Mouse (Mus musculus): ENCODE data around the gene Ly9. TPM values are rescaled to one million over a fixed set of nuclear protein-coding genes. Genes with fewer than 3 reads are reported as not detected.

Gene Ly9
- total and polyA plus RNA-seq, 3 experiments: 43.6 to 68.6 (median 57.8) TPM

- H3K4me2 ChIP-seq (ENCODE audit: insufficient read depth, low read depth, poor library complexity, severe bottlenecking): no peak overlapping the region
- no peak overlapping the region for H3K9ac ChIP-seq (ENCODE audit: insufficient read depth, low read depth)
- H3K9me3 ChIP-seq (replicated peaks; ENCODE audit: low read length): no peaks in the 10 kb centered on the region
- H3K4me3 ChIP-seq (replicated peaks in 1 of 3; ENCODE audit: low read depth in 2 of 3, low read length in 2 of 3, poor library complexity in 1 of 3): no peak overlapping the region
- peak; percentile 12 for DNase-seq (ENCODE audit: extremely low read depth)
- no peaks in the 10 kb centered on the region for H3K79me2 ChIP-seq (replicated peaks; ENCODE audit: control insufficient read depth, extremely low read depth, insufficient read depth, poor library complexity, severe bottlenecking)
- dilution Hi-C loops (cut with MboI; ENCODE audit: extremely low pct_ligation_motif_present, extremely low pct_unique_long_range_greater_than_20kb, low sequenced_read_pairs) (no loop called here), in situ Hi-C loops (cut with MboI; ENCODE audit: low pct_ligation_motif_present, low pct_unique_long_range_greater_than_20kb, low sequenced_read_pairs) (loop anchor here (5.0 kb wide), 1 partner anchor 66 kb away; the partner anchor contains the start of gene Alyref2)
- H3K27me3 ChIP-seq (replicated peaks): no peaks in the 10 kb centered on the region
- TF ChIP-seq MEF2A (IDR thresholded peaks at IDR 0.05; ENCODE audit: borderline replicate concordance, low read depth, low read length) (no peak), MXI1 (IDR thresholded peaks at IDR 0.05; ENCODE audit: low read depth, low read length) (no peak), GABPA (IDR thresholded peaks at IDR 0.05; ENCODE audit: insufficient replicate concordance, low read depth, low read length) (no peak), HCFC1 (IDR thresholded peaks at IDR 0.05; ENCODE audit: low read depth, low read length) (no peak), SMC3 (IDR thresholded peaks at IDR 0.05; ENCODE audit: low read depth, low read length) (peak; percentile 38), SIN3A (IDR thresholded peaks at IDR 0.05; ENCODE audit: low read length) (no peak), RAD21 (IDR thresholded peaks at IDR 0.05; ENCODE audit: low read depth, low read length) (peak; percentile 56), ETS1 (conservative IDR thresholded peaks at IDR 0.05; ENCODE audit: low read depth, low read length) (no peak), MYC (IDR thresholded peaks at IDR 0.05; ENCODE audit: low read depth, low read length) (no peak), ZKSCAN1 (IDR thresholded peaks at IDR 0.05; ENCODE audit: borderline replicate concordance, low read depth, low read length) (no peak), EP300 (IDR thresholded peaks at IDR 0.05; ENCODE audit: low read length) (no peak), CTCF (conservative IDR thresholded peaks at IDR 0.05 in 1 of 2, IDR thresholded peaks at IDR 0.05 in 1 of 2; ENCODE audit: low read depth in 2 of 2, low read length in 2 of 2) (peak in 1 of 2 experiments; percentile 61; a peak in 2 of 4 replicates), BHLHE40 (IDR thresholded peaks at IDR 0.05; ENCODE audit: low read depth, low read length) (no peak), JUND (conservative IDR thresholded peaks at IDR 0.05; ENCODE audit: low read depth, low read length) (no peak), ZNF384 (IDR thresholded peaks at IDR 0.05; ENCODE audit: low read depth, low read length) (no peak), KAT2A (IDR thresholded peaks at IDR 0.05; ENCODE audit: insufficient replicate concordance, low read length) (no peak), ELF1 (IDR thresholded peaks at IDR 0.05; ENCODE audit: low read depth, low read length) (no peak), TCF12 (IDR thresholded peaks at IDR 0.05; ENCODE audit: low read depth, low read length) (no peak), MAFK (IDR thresholded peaks at IDR 0.05; ENCODE audit: insufficient replicate concordance, low read length) (no peak), CHD1 (IDR thresholded peaks at IDR 0.05; ENCODE audit: low read depth, low read length) (no peak), CHD2 (IDR thresholded peaks at IDR 0.05; ENCODE audit: low read length) (no peak)
- no peaks in the 10 kb centered on the region for H3K4me1 ChIP-seq (ENCODE audit: control insufficient read depth in 1 of 2, insufficient read depth in 2 of 2)
- no peak overlapping the region for H3K27ac ChIP-seq (ENCODE audit: insufficient read depth, low read depth)
- H3K36me3 ChIP-seq (replicated peaks in 1 of 2; ENCODE audit: control insufficient read depth in 1 of 2, insufficient read depth in 1 of 2, low read length in 1 of 2): no peaks in the 10 kb centered on the region
Measured at GRCm38 (mm10) chr1:171568436-171568835, 38.8 kb downstream of the Ly9 start.

GRCm38 (mm10) chr1:171566777-171567176 lies 40.4 kb downstream of the Ly9 start:
- no peaks in the 10 kb centered on the region for H3K9me3 ChIP-seq (replicated peaks; ENCODE audit: low read length)
- in situ Hi-C loops (cut with MboI; ENCODE audit: low pct_ligation_motif_present, low pct_unique_long_range_greater_than_20kb, low sequenced_read_pairs) (loop anchor here (5.0 kb wide), 1 partner anchor 64 kb away; the partner anchor contains the start of gene Alyref2), dilution Hi-C loops (cut with MboI; ENCODE audit: extremely low pct_ligation_motif_present, extremely low pct_unique_long_range_greater_than_20kb, low sequenced_read_pairs) (no loop called here)
- DNase-seq (ENCODE audit: extremely low read depth): peak; percentile 68
- no peak overlapping the region for H3K27ac ChIP-seq (ENCODE audit: insufficient read depth, low read depth)
- no peaks in the 10 kb centered on the region for H3K36me3 ChIP-seq (replicated peaks in 1 of 2; ENCODE audit: control insufficient read depth in 1 of 2, insufficient read depth in 1 of 2, low read length in 1 of 2)
- no peaks in the 10 kb centered on the region for H3K79me2 ChIP-seq (replicated peaks; ENCODE audit: control insufficient read depth, extremely low read depth, insufficient read depth, poor library complexity, severe bottlenecking)
- H3K4me3 ChIP-seq (replicated peaks in 1 of 3; ENCODE audit: low read depth in 2 of 3, low read length in 2 of 3, poor library complexity in 1 of 3): peak overlapping the region in 1 of 3 experiments; percentile 8
- peaks cover 3 to 4% of the 10 kb centered on the region in 2 experiments; a peak in 3 of 4 replicates for H3K4me1 ChIP-seq (ENCODE audit: control insufficient read depth in 1 of 2, insufficient read depth in 2 of 2)
- H3K4me2 ChIP-seq (ENCODE audit: insufficient read depth, low read depth, poor library complexity, severe bottlenecking): no peak overlapping the region
- H3K9ac ChIP-seq (ENCODE audit: insufficient read depth, low read depth): no peak overlapping the region
- H3K27me3 ChIP-seq (replicated peaks): no peaks in the 10 kb centered on the region
- TF ChIP-seq HCFC1 (IDR thresholded peaks at IDR 0.05; ENCODE audit: low read depth, low read length) (no peak), USF2 (conservative IDR thresholded peaks at IDR 0.05; ENCODE audit: low read depth, low read length) (no peak), MAX (IDR thresholded peaks at IDR 0.05; ENCODE audit: low read length) (no peak), RAD21 (IDR thresholded peaks at IDR 0.05; ENCODE audit: low read depth, low read length) (peak; percentile 91), NRF1 (IDR thresholded peaks at IDR 0.05; ENCODE audit: low read depth, low read length) (no peak), TBP (conservative IDR thresholded peaks at IDR 0.05; ENCODE audit: low read depth, low read length) (no peak), POLR2A (IDR thresholded peaks at IDR 0.05; ENCODE audit: low read depth, low read length) (peak; percentile 29; the same call in 1 of the 2 replicates), BHLHE40 (IDR thresholded peaks at IDR 0.05; ENCODE audit: low read depth, low read length) (no peak), ZC3H11A (IDR thresholded peaks at IDR 0.05; ENCODE audit: low read depth, low read length) (peak; percentile 45; the same call in 1 of the 2 replicates), CHD2 (IDR thresholded peaks at IDR 0.05; ENCODE audit: low read length) (no peak), USF1 (IDR thresholded peaks at IDR 0.05; ENCODE audit: low read depth, low read length) (no peak), SMC3 (IDR thresholded peaks at IDR 0.05; ENCODE audit: low read depth, low read length) (peak; percentile 72), IRF4 (IDR thresholded peaks at IDR 0.05; ENCODE audit: low read depth, low read length) (peak; percentile 53; the same call in 1 of the 2 replicates), ETS1 (conservative IDR thresholded peaks at IDR 0.05; ENCODE audit: low read depth, low read length) (no peak), SIN3A (IDR thresholded peaks at IDR 0.05; ENCODE audit: low read length) (no peak), MYC (IDR thresholded peaks at IDR 0.05; ENCODE audit: low read depth, low read length) (0 out of 2 replicates have a peak, but pooled peaks have one; percentile 43), KAT2A (IDR thresholded peaks at IDR 0.05; ENCODE audit: insufficient replicate concordance, low read length) (no peak), CHD1 (IDR thresholded peaks at IDR 0.05; ENCODE audit: low read depth, low read length) (no peak), CTCF (conservative IDR thresholded peaks at IDR 0.05 in 1 of 2, IDR thresholded peaks at IDR 0.05 in 1 of 2; ENCODE audit: low read depth in 2 of 2, low read length in 2 of 2) (peak; percentile 73 to 93), ZKSCAN1 (IDR thresholded peaks at IDR 0.05; ENCODE audit: borderline replicate concordance, low read depth, low read length) (no peak), PAX5 (IDR thresholded peaks at IDR 0.05; ENCODE audit: low read length) (no peak), NELFE (IDR thresholded peaks at IDR 0.05; ENCODE audit: low read depth, low read length) (no peak), ELF1 (IDR thresholded peaks at IDR 0.05; ENCODE audit: low read depth, low read length) (no peak)
